Mouse (Mus musculus): ENCODE measurements around the gene Fbxl3.

- TF ChIP-seq CTCF (IDR thresholded peaks at IDR 0.05; ENCODE audit: low read depth, low read length) (no peak), POLR2AphosphoS5 (IDR thresholded peaks at IDR 0.05; ENCODE audit: insufficient replicate concordance, low read depth, low read length) (no peak)
These were observed 655 bp downstream of the Fbxl3 start for GRCm38 (mm10) chr14:103098587-103099235.

Measured in G1E (cell line).